Mouse (Mus musculus) MEL (cell line): Measurements from ENCODE around the gene Tas1r2. TPM values are rescaled to one million over a fixed set of nuclear protein-coding genes. Genes with fewer than 3 reads are reported as not detected.

Source experiments
- DNase-seq: peaks from one replicate; pipeline ENCODE4 v3.0.0; 2011; ENCODE audit warnings: low read depth, low spot score
- H3K27ac ChIP-seq: 2 replicates; pipeline ENCODE4 v1.5.1; 2012; ENCODE audit warnings: low read depth, mild to moderate bottlenecking, control low read depth, low read length, moderate library complexity; ENCODE audit not compliant: control insufficient read depth
- H3K27me3 ChIP-seq, 2 experiments: fragments of 150-350 bp in 1 of 2; sonication (generic) in 1 of 2; 2 replicates each; pipeline ENCODE4 v1.6.1; 2012; ENCODE audit warnings: low read length in 2 of 2, mild to moderate bottlenecking in 2 of 2, improper control_type of control experiment in 1 of 2, moderate library complexity in 1 of 2; ENCODE audit not compliant: insufficient read depth in 2 of 2, control insufficient read depth in 1 of 2
- H3K36me3 ChIP-seq, 2 experiments: 2 replicates each; pipeline ENCODE4 v1.6.1; 2012 to 2014; ENCODE audit warnings: low read length in 2 of 2, improper control_type of control experiment in 1 of 2, inconsistent platforms in 1 of 2, mild to moderate bottlenecking in 1 of 2; ENCODE audit not compliant: insufficient read depth in 2 of 2, control insufficient read depth in 1 of 2
- H3K4me1 ChIP-seq, 2 experiments: fragments of 150-350 bp in 1 of 2; sonication (generic) in 1 of 2; 2 replicates each; pipeline ENCODE4 v1.6.1; 2012; ENCODE audit warnings: low read length in 2 of 2, improper control_type of control experiment in 1 of 2, mild to moderate bottlenecking in 1 of 2; ENCODE audit not compliant: insufficient read depth in 2 of 2, control insufficient read depth in 1 of 2
- H3K4me3 ChIP-seq, 2 experiments: fragments of 150-350 bp in 1 of 2; sonication (generic) in 1 of 2; 2 replicates each; pipeline ENCODE4 v1.5.1; 2012; ENCODE audit warnings: low read depth in 2 of 2, low read length in 2 of 2, mild to moderate bottlenecking in 2 of 2, moderate library complexity in 2 of 2, control low read depth in 1 of 2, improper control_type of control experiment in 1 of 2; ENCODE audit not compliant: control insufficient read depth in 1 of 2, insufficient read depth in 1 of 2
- H3K79me2 ChIP-seq: 2 replicates; pipeline ENCODE4 v1.6.1; 2012; ENCODE audit warnings: mild to moderate bottlenecking, low read length, moderate library complexity; ENCODE audit not compliant: control insufficient read depth, poor library complexity, insufficient read depth
- H3K9ac ChIP-seq: 2 replicates; pipeline ENCODE4 v1.6.1; 2012; ENCODE audit warnings: low read depth, mild to moderate bottlenecking, control low read depth, low read length, moderate library complexity; ENCODE audit not compliant: control insufficient read depth, poor library complexity, severe bottlenecking
- H3K9me3 ChIP-seq: fragments of 150-350 bp; sonication (generic); replicated peaks from 2 replicates; pipeline ENCODE4 v1.6.1; 2012; ENCODE audit warnings: mild to moderate bottlenecking, low read length, improper control_type of control experiment, moderate library complexity; ENCODE audit not compliant: insufficient read depth
- BHLHE40 ChIP-seq: IDR thresholded peaks from 2 replicates; pipeline ENCODE4 v1.6.1; 2012; ENCODE audit warnings: low read depth, mild to moderate bottlenecking, inconsistent platforms, low read length, improper control_type of control experiment, borderline replicate concordance
- EP300 ChIP-seq, 2 experiments: IDR thresholded peaks; 2 replicates each; pipeline ENCODE4 v1.6.1; 2011; ENCODE audit warnings: improper control_type of control experiment in 2 of 2, low read length in 2 of 2, low read depth in 1 of 2, mild to moderate bottlenecking in 1 of 2
- ETS1 ChIP-seq: IDR thresholded peaks from 2 replicates; pipeline ENCODE4 v1.6.1; 2012; ENCODE audit warnings: low read depth, mild to moderate bottlenecking, inconsistent platforms, low read length, improper control_type of control experiment, moderate library complexity
- GATA1 ChIP-seq: IDR thresholded peaks from 2 replicates; pipeline ENCODE4 v1.6.1; 2011; ENCODE audit warnings: low read depth, low read length, improper control_type of control experiment
- HCFC1 ChIP-seq: IDR thresholded peaks from 2 replicates; pipeline ENCODE4 v1.6.1; 2012; ENCODE audit warnings: low read depth, mild to moderate bottlenecking, inconsistent platforms, low read length, improper control_type of control experiment, moderate library complexity
- JUND ChIP-seq: IDR thresholded peaks from 2 replicates; pipeline ENCODE4 v1.6.1; 2011; ENCODE audit warnings: low read depth, mild to moderate bottlenecking, improper control_type of control experiment, low read length
- MAX ChIP-seq: IDR thresholded peaks from 2 replicates; pipeline ENCODE4 v1.6.1; 2011; ENCODE audit warnings: low read length, improper control_type of control experiment
- MEF2A ChIP-seq: IDR thresholded peaks from 2 replicates; pipeline ENCODE4 v1.6.1; 2014; ENCODE audit warnings: low read depth, mild to moderate bottlenecking, inconsistent platforms, low read length, improper control_type of control experiment; ENCODE audit not compliant: poor library complexity, insufficient replicate concordance, severe bottlenecking; ENCODE audit errors: extremely low read depth
- MYB ChIP-seq: IDR thresholded peaks from 2 replicates; pipeline ENCODE4 v1.6.1; 2011; ENCODE audit warnings: mild to moderate bottlenecking, low read depth, low read length, improper control_type of control experiment
- POLR2A ChIP-seq, 2 experiments: IDR thresholded peaks; 2 replicates each; pipeline ENCODE4 v1.6.1; 2011 to 2012; ENCODE audit warnings: low read length in 2 of 2, mild to moderate bottlenecking in 2 of 2, control low read depth in 1 of 2, improper control_type of control experiment in 1 of 2, low read depth in 1 of 2, moderate library complexity in 1 of 2; ENCODE audit not compliant: control insufficient read depth in 1 of 2, insufficient read depth in 1 of 2, poor library complexity in 1 of 2
- POLR2AphosphoS2 ChIP-seq: IDR thresholded peaks from 2 replicates; pipeline ENCODE4 v1.6.1; 2011; ENCODE audit warnings: low read length, improper control_type of control experiment
- SIN3A ChIP-seq: IDR thresholded peaks from 2 replicates; pipeline ENCODE4 v1.6.1; 2012; ENCODE audit warnings: low read length, improper control_type of control experiment, inconsistent platforms
- TCF12 ChIP-seq: IDR thresholded peaks from 2 replicates; pipeline ENCODE4 v1.6.1; 2014; ENCODE audit warnings: low read depth, mild to moderate bottlenecking, inconsistent platforms, low read length, improper control_type of control experiment, moderate library complexity
- USF1 ChIP-seq: IDR thresholded peaks from 2 replicates; pipeline ENCODE4 v1.6.1; 2014; ENCODE audit warnings: low read depth, mild to moderate bottlenecking, inconsistent platforms, low read length, improper control_type of control experiment, moderate library complexity
- USF2 ChIP-seq, 2 experiments: IDR thresholded peaks; 2 replicates each; pipeline ENCODE4 v1.6.1; 2011 to 2012; ENCODE audit warnings: improper control_type of control experiment in 2 of 2, low read length in 2 of 2, borderline replicate concordance in 1 of 2, inconsistent platforms in 1 of 2, low read depth in 1 of 2, mild to moderate bottlenecking in 1 of 2; ENCODE audit not compliant: insufficient read depth in 1 of 2
- ZC3H11A ChIP-seq: IDR thresholded peaks from 2 replicates; pipeline ENCODE4 v1.6.1; 2012; ENCODE audit warnings: low read depth, mild to moderate bottlenecking, inconsistent platforms, low read length, improper control_type of control experiment
- ZKSCAN1 ChIP-seq: IDR thresholded peaks from 2 replicates; pipeline ENCODE4 v1.6.1; 2012; ENCODE audit warnings: low read depth, mild to moderate bottlenecking, inconsistent platforms, low read length, improper control_type of control experiment, moderate library complexity
- ZMIZ1 ChIP-seq: IDR thresholded peaks from 2 replicates; pipeline ENCODE4 v1.6.1; 2012; ENCODE audit warnings: low read depth, mild to moderate bottlenecking, inconsistent platforms, low read length, improper control_type of control experiment, moderate library complexity
- ZNF384 ChIP-seq: IDR thresholded peaks from 2 replicates; pipeline ENCODE4 v1.6.1; 2012; ENCODE audit warnings: low read depth, mild to moderate bottlenecking, inconsistent platforms, low read length, improper control_type of control experiment
- polyA plus RNA-seq, 2 experiments: library from polyadenylated mRNA; stranded (reverse) in 1 of 2; unstranded in 1 of 2; fragments of >175 nt in 1 of 2; fragments of >200 nt in 1 of 2; gene quantifications; 2 replicates each; pipeline versions ENCODE4 v1.2.1 to v1.2.4; 2012; ENCODE audit warnings: low replicate concordance in 2 of 2, low read depth in 1 of 2; ENCODE audit not compliant: insufficient read length in 2 of 2, insufficient read depth in 1 of 2, missing spikeins in 1 of 2
- total RNA-seq: library from RNA; depleted of rRNA; stranded (reverse); fragments of 300-350 nt; gene quantifications from 2 replicates; pipeline ENCODE4 v1.2.3, GENCODE M21; 2012

Tas1r2 gene
- total and polyA plus RNA-seq, 3 experiments, result not detected

DNA sequence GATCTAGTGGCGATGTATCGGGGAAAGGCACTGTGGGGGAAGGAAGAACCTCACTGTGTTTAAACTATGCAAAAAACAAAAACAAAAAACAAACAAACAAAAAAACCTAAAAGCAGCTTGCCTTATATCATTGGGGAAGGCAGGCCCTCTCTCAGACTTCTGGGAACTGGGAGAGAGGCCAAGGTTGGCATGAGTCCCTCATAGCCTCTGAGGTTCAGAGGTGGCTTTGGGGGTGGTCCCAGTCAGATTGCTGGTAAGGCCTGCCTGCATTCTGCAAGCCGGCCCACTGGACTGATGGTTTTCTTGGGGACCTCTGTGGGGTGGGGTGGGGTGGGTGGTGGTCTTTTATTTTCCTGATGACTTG lies 36.4 kb upstream of the Tas1r2 start:
- H3K4me1 ChIP-seq, result peaks cover 2 to 5% of the 10 kb centered on the region in 2 experiments; a peak in 3 of 4 replicates
- no peaks in the 10 kb centered on the region for H3K27me3 ChIP-seq
- no peak overlapping the region for H3K9ac ChIP-seq
- no peaks in the 10 kb centered on the region for H3K79me2 ChIP-seq
- no peak overlapping the region for H3K4me3 ChIP-seq
- no peak overlapping the region for H3K27ac ChIP-seq
- peaks cover 0 to 5% of the 10 kb centered on the region in 2 experiments; a peak in 2 of 4 replicates for H3K36me3 ChIP-seq
- TF ChIP-seq POLR2AphosphoS2, result no peak
- TF ChIP-seq USF1, result no peak
- TF ChIP-seq MYB, result no peak
- no peak for TF ChIP-seq BHLHE40
- no peak for TF ChIP-seq POLR2A (IDR thresholded peaks at IDR 0.05; ENCODE audit: control insufficient read depth in 1 of 2, insufficient read depth in 1 of 2, low read depth in 1 of 2, low read length in 2 of 2, poor library complexity in 1 of 2)
- no peak for TF ChIP-seq GATA1
- H3K9me3 ChIP-seq, result no peaks in the 10 kb centered on the region
- no peak for DNase-seq

DNA sequence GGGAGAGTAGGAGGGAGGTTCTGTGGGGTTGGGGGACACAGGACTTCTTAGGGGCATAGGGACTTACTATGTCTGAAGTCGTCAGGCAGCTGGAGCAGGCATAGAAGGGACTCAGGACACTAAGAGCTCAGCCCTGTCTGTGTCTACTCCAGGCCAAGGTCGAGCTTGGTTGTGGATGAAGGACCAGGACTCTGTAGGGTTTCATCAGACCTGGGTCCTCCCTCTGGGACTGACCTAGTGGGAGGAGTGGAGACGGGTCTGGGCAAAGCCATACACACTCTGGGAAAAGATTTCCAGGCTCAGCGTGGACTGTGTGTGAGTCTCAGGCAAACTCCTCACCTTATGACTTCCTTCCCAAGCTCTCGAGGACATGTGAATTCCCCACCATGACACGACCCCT lies 33.6 kb upstream of the Tas1r2 start:
- TF ChIP-seq ETS1 (no peak), ZC3H11A (no peak), EP300 (IDR thresholded peaks at IDR 0.05; ENCODE audit: low read depth in 1 of 2, low read length in 2 of 2) (no peak), TCF12 (no peak), HCFC1 (no peak), MEF2A (no peak), SIN3A (no peak), GATA1 (no peak), BHLHE40 (no peak), USF2 (IDR thresholded peaks at IDR 0.05; ENCODE audit: borderline replicate concordance in 1 of 2, insufficient read depth in 1 of 2, low read depth in 1 of 2, low read length in 2 of 2) (no peak), JUND (no peak), ZKSCAN1 (no peak), ZNF384 (no peak), MYB (no peak), POLR2A (IDR thresholded peaks at IDR 0.05; ENCODE audit: control insufficient read depth in 1 of 2, insufficient read depth in 1 of 2, low read depth in 1 of 2, low read length in 2 of 2, poor library complexity in 1 of 2) (no peak), MAX (no peak), ZMIZ1 (no peak)
- H3K27ac ChIP-seq, result no peak overlapping the region
- peaks cover 2 to 8% of the 10 kb centered on the region in 2 experiments; a peak in 3 of 4 replicates for H3K4me1 ChIP-seq

More for the DNA sequence above, 33.6 kb upstream of the Tas1r2 start:
- H3K27me3 ChIP-seq, result no peaks in the 10 kb centered on the region
- H3K9me3 ChIP-seq, result no peaks in the 10 kb centered on the region
- no peak overlapping the region for H3K9ac ChIP-seq
- no peak overlapping the region for H3K4me3 ChIP-seq
- H3K36me3 ChIP-seq, result peaks cover 0 to 5% of the 10 kb centered on the region in 2 experiments; a peak in 2 of 4 replicates
- H3K79me2 ChIP-seq, result no peaks in the 10 kb centered on the region; the same call in 1 of the 2 replicates
- no peak for DNase-seq
